Mouse (Mus musculus) gastrocnemius, adult 2 months (tissue): ENCODE results near the gene Dhrs7. TPM values are rescaled to one million over a fixed set of nuclear protein-coding genes. Genes with fewer than 3 reads are reported as not detected.

Experiments used
- DNase-seq: peaks from one replicate; pipeline ENCODE4 v3.0.0; 2022
- H3K27ac ChIP-seq: fragments of 200-600 bp; 2 replicates; pipeline ENCODE4 v1.8.1; 2022; ENCODE audit warnings: mild to moderate bottlenecking
- H3K4me3 ChIP-seq: fragments of 200-600 bp; 2 replicates; pipeline ENCODE4 v1.8.1; 2022; ENCODE audit warnings: mild to moderate bottlenecking, moderate library complexity
- CTCF ChIP-seq: fragments of 200-600 bp; IDR thresholded peaks from 2 replicates; pipeline ENCODE4 v1.8.1; 2022; ENCODE audit warnings: antibody characterized with exemption, mild to moderate bottlenecking, moderate library complexity
- intact Hi-C: fragments of 180-260 bp; cut with DNase I; formaldehyde crosslinking; loops from one replicate; pipeline ENCODE4 v1.15.1; 2025
- total RNA-seq, 2 experiments: library from RNA; stranded (reverse); gene quantifications; 2 replicates each; pipeline ENCODE4 v1.2.3; 2021

Gene Dhrs7
- total RNA-seq, 2 experiments from 2014 or later: 11.7 to 22.5 TPM

GRCm38 (mm10) chr12:72681919-72682318 lies 17.2 kb upstream of the Dhrs7 start:
- no peak for DNase-seq
- no peak for TF ChIP-seq CTCF
- intact Hi-C loops: no loop called here
- Histone ChIP-seq H3K4me3 (no peak overlapping the region), H3K27ac (no peak overlapping the region)

GRCm38 (mm10) chr12:72679635-72680034 lies 14.9 kb upstream of the Dhrs7 start:
- DNase-seq: no peak
- peak; percentile 12; the same call in 1 of the 2 replicates for TF ChIP-seq CTCF
- intact Hi-C loops: no loop called here
- no peak overlapping the region for H3K4me3 ChIP-seq
- H3K27ac ChIP-seq: no peak overlapping the region

- intact Hi-C loops: loop anchor here (5.0 kb wide), 1 partner anchor 143 kb away; no protein-coding TSS in a partner anchor
- no peak for TF ChIP-seq CTCF
- DNase-seq: peak; percentile 38
- peak overlapping the region; percentile 48 for H3K4me3 ChIP-seq
- peak overlapping the region; percentile 70 for H3K27ac ChIP-seq
Measured at GRCm38 (mm10) chr12:72674820-72675219, 10.1 kb upstream of the Dhrs7 start.

- Histone ChIP-seq H3K4me3 (peak overlapping the region; percentile 48), H3K27ac (peak overlapping the region; percentile 70)
- DNase-seq: no peak
- no peak for TF ChIP-seq CTCF
- intact Hi-C loops: loop anchor here (5.0 kb wide), 1 partner anchor 142 kb away; no protein-coding TSS in a partner anchor
Measured at GRCm38 (mm10) chr12:72674079-72674797, 9.5 kb upstream of the Dhrs7 start.

GRCm38 (mm10) chr12:72671516-72672135 lies 6.9 kb upstream of the Dhrs7 start:
- intact Hi-C loops: loop anchor here (5.0 kb wide), 1 partner anchor 139 kb away; no protein-coding TSS in a partner anchor
- Histone ChIP-seq H3K27ac (no peak overlapping the region), H3K4me3 (no peak overlapping the region)
- DNase-seq: no peak
- TF ChIP-seq CTCF: no peak

- Histone ChIP-seq H3K4me3 (no peak overlapping the region), H3K27ac (no peak overlapping the region)
- no peak for TF ChIP-seq CTCF
- intact Hi-C loops: loop anchor here (5.0 kb wide), 1 partner anchor 139 kb away; no protein-coding TSS in a partner anchor
- no peak for DNase-seq
Measured at GRCm38 (mm10) chr12:72670921-72671320, 6.2 kb upstream of the Dhrs7 start.

GRCm38 (mm10) chr12:72667868-72668469 lies 3.3 kb upstream of the Dhrs7 start:
- Histone ChIP-seq H3K27ac (no peak overlapping the region), H3K4me3 (no peak overlapping the region)
- no peak for TF ChIP-seq CTCF
- intact Hi-C loops: loop anchor here (10.0 kb wide), 2 partner anchors 583 to 867 kb away; partner anchors contain the start of genes Jkamp and L3hypdh
- DNase-seq: no peak

- DNase-seq: no peak
- Histone ChIP-seq H3K4me3 (no peak overlapping the region), H3K27ac (peak overlapping the region; percentile 95)
- TF ChIP-seq CTCF: no peak
- intact Hi-C loops: loop anchor here (10.0 kb wide), 2 partner anchors 581 to 869 kb away; partner anchors contain the start of genes Jkamp and L3hypdh
Measured at GRCm38 (mm10) chr12:72666015-72666414, 1.3 kb upstream of the Dhrs7 start.

GRCm38 (mm10) chr12:72664020-72664734 lies 532 bp downstream of the Dhrs7 start:
- Histone ChIP-seq H3K4me3 (peak overlapping the region; percentile 82), H3K27ac (peak overlapping the region; percentile 95)
- intact Hi-C loops: loop anchor here (2.0 to 10.0 kb wide), 4 partner anchors 29 to 871 kb away; partner anchors contain the start of genes Jkamp, L3hypdh and Pcnx4
- TF ChIP-seq CTCF: no peak
- DNase-seq: peak; percentile 41

- intact Hi-C loops: no loop called here
- TF ChIP-seq CTCF: no peak
- Histone ChIP-seq H3K27ac (no peak overlapping the region), H3K4me3 (no peak overlapping the region)
- DNase-seq: no peak
Measured at GRCm38 (mm10) chr12:72655775-72656174, 8.9 kb downstream of the Dhrs7 start.

GRCm38 (mm10) chr12:72654698-72655097 lies 10.0 kb downstream of the Dhrs7 start:
- peak; percentile 61 for DNase-seq
- intact Hi-C loops: loop anchor here (5.0 kb wide), 1 partner anchor 192 kb away; no protein-coding TSS in a partner anchor
- Histone ChIP-seq H3K4me3 (no peak overlapping the region), H3K27ac (no peak overlapping the region)
- peak; percentile 90 for TF ChIP-seq CTCF
